Mouse (Mus musculus): Measurements from ENCODE around the gene Agpat1. TPM values are rescaled to one million over a fixed set of nuclear protein-coding genes. Genes with fewer than 3 reads are reported as not detected.

Gene Agpat1
- polyA plus RNA-seq, 1 experiment from 2014 or later: 74.8 TPM

DNA sequence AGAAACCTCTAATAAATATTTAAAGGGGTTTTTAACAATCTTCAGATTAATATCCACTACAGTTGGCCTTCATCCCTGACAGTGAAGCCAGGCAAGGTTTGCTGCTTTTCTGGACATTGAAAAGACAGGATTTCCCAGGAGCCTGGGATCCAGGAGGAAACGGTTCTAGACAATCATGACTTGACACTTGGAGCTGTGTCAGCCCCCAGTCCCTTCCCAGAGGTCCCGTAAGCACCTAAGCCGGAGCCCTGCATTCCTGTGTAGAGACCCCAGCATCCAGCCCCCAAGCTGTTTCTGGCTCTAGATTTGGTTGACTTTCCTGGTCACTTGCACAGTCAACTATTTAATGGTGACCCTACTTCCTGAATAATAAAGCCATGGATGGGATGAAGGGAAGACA is 54.5 kb downstream of the Agpat1 start:
- 78% methylated on average over 3 of the region's 3 CpGs for WGBS
- peaks cover 2% of the 10 kb centered on the region; the same call in 1 of the 2 replicates for H3K4me1 ChIP-seq (ENCODE audit: control insufficient read depth, insufficient read depth, low read length)
- no peak for ATAC-seq (ENCODE audit: insufficient number of reproducible peaks, low FRiP score, low TSS enrichment, low read depth)

DNA sequence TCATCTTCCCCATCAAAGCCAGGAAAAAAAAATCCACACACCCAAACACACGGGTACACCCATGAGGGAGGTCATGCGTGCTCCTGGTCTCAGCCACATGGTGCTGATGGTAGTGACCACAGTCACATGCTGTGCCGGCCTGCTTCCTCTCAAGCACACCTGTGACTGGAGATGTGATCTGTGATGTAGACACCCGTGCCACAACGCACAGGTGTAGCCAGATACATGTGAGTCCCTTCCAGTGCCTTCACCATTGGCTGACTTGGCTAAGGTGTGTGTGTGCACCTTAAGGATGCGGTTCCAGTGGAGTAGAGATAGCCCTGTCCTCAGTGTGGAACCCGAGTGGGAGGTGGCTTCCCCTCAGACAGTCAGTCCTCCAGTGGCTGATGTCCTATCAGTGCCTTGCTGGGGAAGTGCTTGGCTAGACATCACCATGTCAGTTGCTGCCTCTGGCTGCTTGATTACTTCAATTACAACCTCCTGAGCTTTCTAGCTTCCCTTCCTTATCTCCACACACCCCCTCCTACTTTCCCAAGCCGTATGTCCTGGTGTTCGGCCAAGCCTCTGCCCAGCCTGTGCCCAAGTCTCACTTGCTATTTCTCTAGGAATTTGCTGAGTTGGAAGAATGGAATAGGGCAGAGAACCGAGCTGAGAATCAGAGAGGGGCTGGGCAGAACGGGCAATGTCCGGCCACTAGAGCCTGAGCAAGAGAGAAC is 55.3 kb downstream of the Agpat1 start:
- WGBS: 67% methylated on average over 12 of the region's 12 CpGs
- Histone ChIP-seq H3K4me2 (ENCODE audit: low read depth, severe bottlenecking) (no peak overlapping the region; the same call in 1 of the 2 replicates), H3K27ac (replicated peaks; ENCODE audit: low read depth, low read length) (no peak overlapping the region), H3K4me3 (ENCODE audit: low read depth, low read length) (no peak overlapping the region), H3K9me3 (ENCODE audit: control insufficient read depth, low read length) (no peaks in the 10 kb centered on the region), H3K27me3 (ENCODE audit: control insufficient read depth, insufficient read depth, low read length) (peaks cover 16% of the 10 kb centered on the region), H3K4me1 (ENCODE audit: control insufficient read depth, insufficient read depth, low read length) (peaks cover 2% of the 10 kb centered on the region; the same call in 1 of the 2 replicates), H3K36me3 (ENCODE audit: control insufficient read depth, insufficient read depth, low read length) (peaks cover 3% of the 10 kb centered on the region; the same call in 1 of the 2 replicates), H3K9ac (ENCODE audit: low read length) (no peak overlapping the region)
- ATAC-seq (ENCODE audit: insufficient number of reproducible peaks, low FRiP score, low TSS enrichment, low read depth) (no peak), DNase-seq (ENCODE audit: low spot score) (no peak)

More for the DNA sequence above, 54.5 kb downstream of the Agpat1 start:
- H3K4me3 ChIP-seq (ENCODE audit: low read depth, low read length): no peak overlapping the region
- no peak overlapping the region for H3K4me2 ChIP-seq (ENCODE audit: low read depth, severe bottlenecking)
- H3K9me3 ChIP-seq (ENCODE audit: control insufficient read depth, low read length): no peaks in the 10 kb centered on the region
- peaks cover 4% of the 10 kb centered on the region; the same call in 1 of the 2 replicates for H3K36me3 ChIP-seq (ENCODE audit: control insufficient read depth, insufficient read depth, low read length)
- no peak overlapping the region for H3K27ac ChIP-seq (replicated peaks; ENCODE audit: low read depth, low read length)
- H3K9ac ChIP-seq (ENCODE audit: low read length): no peak overlapping the region
- DNase-seq (ENCODE audit: low spot score): no peak
- H3K27me3 ChIP-seq (ENCODE audit: control insufficient read depth, insufficient read depth, low read length): peaks cover 16% of the 10 kb centered on the region

DNA sequence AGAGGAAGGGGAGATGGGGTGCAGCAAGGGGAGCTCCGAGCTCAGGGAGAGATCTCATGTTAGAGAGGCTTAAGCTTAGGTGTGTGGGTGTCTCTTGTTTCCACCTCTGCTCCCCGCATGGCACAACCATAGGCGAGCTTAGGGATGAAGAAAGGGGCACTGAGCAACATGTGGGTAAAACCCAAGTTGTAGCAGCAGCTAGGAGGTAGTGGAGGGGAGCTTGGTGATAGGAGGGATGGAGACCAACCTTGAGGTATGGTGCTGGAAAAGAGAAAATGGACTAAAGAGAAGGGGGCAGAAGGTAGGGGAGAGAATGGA is 55.8 kb downstream of the Agpat1 start:
- no peak overlapping the region for H3K4me3 ChIP-seq (ENCODE audit: low read depth, low read length)
- 60% methylated on average over 3 of the region's 3 CpGs for WGBS
- no peak overlapping the region for H3K27ac ChIP-seq (replicated peaks; ENCODE audit: low read depth, low read length)
- H3K9ac ChIP-seq (ENCODE audit: low read length): no peak overlapping the region
- no peaks in the 10 kb centered on the region for H3K9me3 ChIP-seq (ENCODE audit: control insufficient read depth, low read length)
- DNase-seq (ENCODE audit: low spot score) (no peak), ATAC-seq (ENCODE audit: insufficient number of reproducible peaks, low FRiP score, low TSS enrichment, low read depth) (no peak)
- H3K4me1 ChIP-seq (ENCODE audit: control insufficient read depth, insufficient read depth, low read length): peaks cover 2% of the 10 kb centered on the region; the same call in 1 of the 2 replicates
- H3K4me2 ChIP-seq (ENCODE audit: low read depth, severe bottlenecking): no peak overlapping the region; the same call in 1 of the 2 replicates
- H3K36me3 ChIP-seq (ENCODE audit: control insufficient read depth, insufficient read depth, low read length): peaks cover 3% of the 10 kb centered on the region; the same call in 1 of the 2 replicates
- peaks cover 16% of the 10 kb centered on the region for H3K27me3 ChIP-seq (ENCODE audit: control insufficient read depth, insufficient read depth, low read length)

DNA sequence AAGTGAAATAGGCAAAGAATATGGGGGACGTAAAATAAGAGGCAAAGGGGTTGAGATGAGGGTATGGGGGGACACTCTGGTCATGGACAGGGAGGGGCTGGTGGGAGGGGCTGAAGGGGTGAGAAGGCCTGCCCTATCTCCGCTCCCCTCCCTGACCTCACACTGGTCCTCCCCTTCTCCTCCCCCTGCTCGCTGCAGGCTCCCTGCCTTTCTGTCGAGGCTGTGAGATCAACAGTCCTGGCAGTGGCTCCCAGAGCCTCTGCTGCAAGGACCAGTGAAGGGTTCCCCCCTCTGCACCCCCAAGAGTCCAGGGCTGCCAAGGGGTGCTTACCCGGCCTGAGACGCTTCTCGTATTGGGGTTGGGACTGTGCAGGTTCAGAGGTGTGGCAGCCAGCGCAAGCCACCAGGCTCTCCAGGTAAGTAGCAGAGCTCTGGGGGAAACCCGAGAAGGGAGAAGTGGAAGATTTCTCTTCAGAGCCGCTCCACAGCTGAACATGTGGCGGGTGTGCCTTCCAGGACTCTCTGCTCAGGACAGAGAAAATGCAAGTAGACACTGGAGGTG is 56.3 kb downstream of the Agpat1 start:
- H3K4me2 ChIP-seq (ENCODE audit: low read depth, severe bottlenecking): no peak overlapping the region
- peaks cover 2% of the 10 kb centered on the region; the same call in 1 of the 2 replicates for H3K4me1 ChIP-seq (ENCODE audit: control insufficient read depth, insufficient read depth, low read length)
- H3K27ac ChIP-seq (replicated peaks; ENCODE audit: low read depth, low read length): no peak overlapping the region
- ATAC-seq (ENCODE audit: insufficient number of reproducible peaks, low FRiP score, low TSS enrichment, low read depth) (no peak), DNase-seq (ENCODE audit: low spot score) (no peak)
- H3K9me3 ChIP-seq (ENCODE audit: control insufficient read depth, low read length): no peaks in the 10 kb centered on the region
- peaks cover 16% of the 10 kb centered on the region for H3K27me3 ChIP-seq (ENCODE audit: control insufficient read depth, insufficient read depth, low read length)
- 31% methylated on average over 11 of the region's 11 CpGs for WGBS
- H3K9ac ChIP-seq (ENCODE audit: low read length): no peak overlapping the region
- no peak overlapping the region for H3K4me3 ChIP-seq (ENCODE audit: low read depth, low read length)
- no peaks in the 10 kb centered on the region for H3K36me3 ChIP-seq (ENCODE audit: control insufficient read depth, insufficient read depth, low read length)

DNA sequence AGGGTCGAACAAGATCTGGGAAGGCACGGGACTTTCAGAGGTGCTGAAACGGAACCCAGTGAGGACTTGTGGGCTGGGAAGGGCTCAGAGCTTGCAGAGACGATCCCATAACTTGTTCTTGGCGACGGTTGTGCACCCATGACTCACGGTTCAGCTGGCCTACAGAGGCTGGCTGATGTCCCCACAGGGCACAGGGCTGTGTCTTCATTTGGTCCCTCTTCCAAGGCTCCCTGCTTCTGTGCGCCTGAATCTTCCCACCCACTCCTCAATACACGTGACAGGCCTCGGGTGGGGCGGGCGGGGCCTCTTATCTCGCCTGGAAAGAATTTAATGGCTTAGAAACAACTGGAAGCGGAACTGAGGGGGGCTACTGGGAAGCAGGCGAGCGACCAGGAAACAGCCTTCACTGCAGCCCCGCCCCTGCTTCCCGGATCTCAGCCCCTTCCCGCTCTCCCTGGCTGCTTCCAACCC is 57.1 kb downstream of the Agpat1 start:
- 6% methylated on average over 19 of the region's 19 CpGs for WGBS
- H3K4me3 ChIP-seq (ENCODE audit: low read depth, low read length): no peak overlapping the region
- no peak for DNase-seq (ENCODE audit: low spot score)
- H3K27me3 ChIP-seq (ENCODE audit: control insufficient read depth, insufficient read depth, low read length): peaks cover 16% of the 10 kb centered on the region
- no peak for ATAC-seq (ENCODE audit: insufficient number of reproducible peaks, low FRiP score, low TSS enrichment, low read depth)
- no peak overlapping the region for H3K27ac ChIP-seq (replicated peaks; ENCODE audit: low read depth, low read length)
- peaks cover under 1% of the 10 kb centered on the region; the same call in 1 of the 2 replicates for H3K4me1 ChIP-seq (ENCODE audit: control insufficient read depth, insufficient read depth, low read length)
- no peak overlapping the region for H3K9ac ChIP-seq (ENCODE audit: low read length)
- H3K9me3 ChIP-seq (ENCODE audit: control insufficient read depth, low read length): no peaks in the 10 kb centered on the region
- 0 out of 2 replicates have a peak overlapping the region, but pooled peaks have one; percentile 3 for H3K4me2 ChIP-seq (ENCODE audit: low read depth, severe bottlenecking)
- no peaks in the 10 kb centered on the region for H3K36me3 ChIP-seq (ENCODE audit: control insufficient read depth, insufficient read depth, low read length)

DNA sequence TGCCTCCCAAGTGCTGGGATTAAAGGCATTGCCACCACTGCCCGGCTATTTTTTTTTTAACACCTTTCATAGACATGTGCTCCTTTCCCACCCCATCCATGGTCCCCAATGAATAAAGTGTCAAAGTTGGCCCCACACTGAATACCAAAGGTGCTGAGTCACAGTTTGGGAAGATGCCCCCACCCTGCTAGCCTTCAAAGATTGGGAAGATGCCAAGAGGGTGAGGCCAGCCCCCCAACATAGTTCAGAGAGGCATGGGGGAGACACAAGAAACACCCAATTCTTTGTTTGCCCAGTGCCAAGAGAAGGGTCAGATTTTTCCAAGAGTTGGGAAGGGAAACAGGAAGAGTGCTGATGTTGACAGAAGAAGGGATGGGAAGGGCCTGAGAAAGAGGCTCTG is 58.4 kb downstream of the Agpat1 start:
- Histone ChIP-seq H3K4me1 (ENCODE audit: control insufficient read depth, insufficient read depth, low read length) (no peaks in the 10 kb centered on the region; the same call in 1 of the 2 replicates), H3K27ac (replicated peaks; ENCODE audit: low read depth, low read length) (no peak overlapping the region), H3K36me3 (ENCODE audit: control insufficient read depth, insufficient read depth, low read length) (no peaks in the 10 kb centered on the region), H3K27me3 (ENCODE audit: control insufficient read depth, insufficient read depth, low read length) (peaks cover 16% of the 10 kb centered on the region), H3K4me2 (ENCODE audit: low read depth, severe bottlenecking) (no peak overlapping the region), H3K4me3 (ENCODE audit: low read depth, low read length) (no peak overlapping the region), H3K9ac (ENCODE audit: low read length) (no peak overlapping the region), H3K9me3 (ENCODE audit: control insufficient read depth, low read length) (no peaks in the 10 kb centered on the region)
- no peak for ATAC-seq (ENCODE audit: insufficient number of reproducible peaks, low FRiP score, low TSS enrichment, low read depth)
- DNase-seq (ENCODE audit: low spot score): no peak
- 77% methylated on average over 1 of the region's 1 CpGs for WGBS

DNA sequence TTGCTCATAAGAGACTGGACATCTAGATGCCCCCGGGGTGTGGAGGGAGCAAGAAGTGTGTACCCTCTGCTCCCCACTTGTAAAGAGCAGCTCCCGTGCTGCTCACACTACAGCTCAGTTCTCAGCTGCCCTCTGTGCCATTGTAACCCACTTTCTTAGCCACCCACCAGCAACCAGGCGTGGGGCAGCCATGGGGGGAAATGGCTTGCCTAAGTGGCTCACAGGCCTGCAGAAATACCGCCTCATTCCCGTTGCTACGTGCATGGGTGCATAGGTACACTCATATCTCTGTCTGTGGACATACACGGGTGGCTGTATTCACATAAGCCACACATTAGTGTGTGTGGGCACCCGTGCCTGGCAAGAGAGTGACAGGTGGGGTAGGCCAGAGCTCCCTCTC is 58.9 kb downstream of the Agpat1 start:
- no peak for DNase-seq (ENCODE audit: low spot score)
- no peak overlapping the region for H3K9ac ChIP-seq (ENCODE audit: low read length)
- no peaks in the 10 kb centered on the region for H3K36me3 ChIP-seq (ENCODE audit: control insufficient read depth, insufficient read depth, low read length)
- H3K27me3 ChIP-seq (ENCODE audit: control insufficient read depth, insufficient read depth, low read length): peaks cover 16% of the 10 kb centered on the region
- H3K4me2 ChIP-seq (ENCODE audit: low read depth, severe bottlenecking): no peak overlapping the region
- 84% methylated on average over 8 of the region's 8 CpGs for WGBS
- H3K9me3 ChIP-seq (ENCODE audit: control insufficient read depth, low read length): no peaks in the 10 kb centered on the region
- no peak overlapping the region for H3K4me3 ChIP-seq (ENCODE audit: low read depth, low read length)
- no peak for ATAC-seq (ENCODE audit: insufficient number of reproducible peaks, low FRiP score, low TSS enrichment, low read depth)
- H3K4me1 ChIP-seq (ENCODE audit: control insufficient read depth, insufficient read depth, low read length): no peaks in the 10 kb centered on the region; the same call in 1 of the 2 replicates
- no peak overlapping the region for H3K27ac ChIP-seq (replicated peaks; ENCODE audit: low read depth, low read length)
